In genomic region chr9:37401802-37402201, GRCm38 (mm10) we compare ENCODE assay signal across 8 mouse cellular contexts. TPM values are rescaled to one million over a fixed set of nuclear protein-coding genes. Genes with fewer than 3 reads are reported as not detected.
DNase-seq lines count a peak whose midpoint lies in the region; ATAC-seq and TF ChIP-seq lines count a peak whose summit lies in the region.

TSS of gene Robo4 (plus strand) at chr9:37401897.

- no peak within 1 kb of the TSS for H3K4me2 ChIP-seq in forebrain, embryonic 14.5 days (ENCODE audit: low read length)
- H3K4me2 ChIP-seq in embryonic facial prominence, embryonic 15.5 days (replicated peaks): no peak within 1 kb of the TSS
- H3K4me2 ChIP-seq in hindbrain, postnatal 0 days (ENCODE audit: low read depth, low read length): 0 out of 2 replicates have a peak within 1 kb of the TSS, but pooled peaks have one; percentile 18

- no peaks in the 10 kb centered on the region for H3K36me3 ChIP-seq in forebrain, embryonic 10.5 days (replicated peaks)
- no peaks in the 10 kb centered on the region for H3K36me3 ChIP-seq in forebrain, embryonic 14.5 days (ENCODE audit: control insufficient read depth, insufficient read depth, low read length)
- no peaks in the 10 kb centered on the region for H3K36me3 ChIP-seq in embryonic facial prominence, embryonic 15.5 days
- no peaks in the 10 kb centered on the region for H3K36me3 ChIP-seq in hindbrain, postnatal 0 days (ENCODE audit: insufficient read depth, low read length)

- peaks cover 14% of the 10 kb centered on the region for H3K27me3 ChIP-seq in forebrain, embryonic 10.5 days (ENCODE audit: poor library complexity, severe bottlenecking)
- no peaks in the 10 kb centered on the region for H3K27me3 ChIP-seq in forebrain, embryonic 14.5 days (replicated peaks; ENCODE audit: control insufficient read depth, insufficient read depth, low read length)
- H3K27me3 ChIP-seq in embryonic facial prominence, embryonic 15.5 days: peaks cover 7% of the 10 kb centered on the region; the same call in 1 of the 2 replicates
- H3K27me3 ChIP-seq in hindbrain, postnatal 0 days (ENCODE audit: insufficient read depth, low read length): no peaks in the 10 kb centered on the region

- ATAC-seq in forebrain, embryonic 14.5 days: no peak
- no peak for ATAC-seq in embryonic facial prominence, embryonic 15.5 days (ENCODE audit: insufficient number of reproducible peaks, low FRiP score, low TSS enrichment, low read depth)
- no peak for ATAC-seq in hindbrain, postnatal 0 days

- peak; percentile 82; the same call in 1 of the 2 replicates for TF ChIP-seq POLR2A in lung, adult 2 months (IDR thresholded peaks at IDR 0.05; ENCODE audit: borderline replicate concordance, extremely low read depth, low read depth, low read length)

- no peaks in the 10 kb centered on the region for H3K9me3 ChIP-seq in forebrain, embryonic 10.5 days
- H3K9me3 ChIP-seq in forebrain, embryonic 14.5 days (replicated peaks; ENCODE audit: control insufficient read depth, low read length): no peaks in the 10 kb centered on the region
- no peaks in the 10 kb centered on the region for H3K9me3 ChIP-seq in embryonic facial prominence, embryonic 15.5 days (replicated peaks)
- no peaks in the 10 kb centered on the region for H3K9me3 ChIP-seq in hindbrain, postnatal 0 days (ENCODE audit: low read length)

- H3K4me1 ChIP-seq in forebrain, embryonic 10.5 days: peaks cover 9% of the 10 kb centered on the region; the same call in 1 of the 2 replicates
- H3K4me1 ChIP-seq in forebrain, embryonic 14.5 days (ENCODE audit: control insufficient read depth, insufficient read depth, low read length): no peaks in the 10 kb centered on the region
- H3K4me1 ChIP-seq in embryonic facial prominence, embryonic 15.5 days: no peaks in the 10 kb centered on the region
- no peaks in the 10 kb centered on the region for H3K4me1 ChIP-seq in hindbrain, postnatal 0 days (ENCODE audit: insufficient read depth, low read length)
- peaks cover 2% of the 10 kb centered on the region for H3K4me1 ChIP-seq in lung, adult 2 months (ENCODE audit: control insufficient read depth, insufficient read depth, low read length)

- no peak for TF ChIP-seq CTCF in hindbrain, postnatal 0 days (IDR thresholded peaks at IDR 0.05; ENCODE audit: low read depth)
- TF ChIP-seq CTCF in lung, adult 2 months (IDR thresholded peaks at IDR 0.05; ENCODE audit: insufficient read depth, low read length): no peak

- peak within 1 kb of the TSS; percentile 62 for H3K27ac ChIP-seq in forebrain, embryonic 10.5 days
- no peak within 1 kb of the TSS for H3K27ac ChIP-seq in forebrain, embryonic 14.5 days (ENCODE audit: low read depth, low read length)
- H3K27ac ChIP-seq in embryonic facial prominence, embryonic 15.5 days (replicated peaks): no peak within 1 kb of the TSS
- peak within 1 kb of the TSS; percentile 52 for H3K27ac ChIP-seq in hindbrain, postnatal 0 days

- peak within 1 kb of the TSS; percentile 25; the same call in 1 of the 2 replicates for H3K4me3 ChIP-seq in forebrain, embryonic 10.5 days
- H3K4me3 ChIP-seq in forebrain, embryonic 14.5 days (ENCODE audit: low read depth, low read length): no peak within 1 kb of the TSS
- H3K4me3 ChIP-seq in embryonic facial prominence, embryonic 15.5 days (replicated peaks): peak within 1 kb of the TSS; percentile 18; the same call in 1 of the 2 replicates
- H3K4me3 ChIP-seq in hindbrain, postnatal 0 days (ENCODE audit: low read length): no peak within 1 kb of the TSS
- peak within 1 kb of the TSS; percentile 98 for H3K4me3 ChIP-seq in lung, adult 2 months (replicated peaks; ENCODE audit: extremely low read depth, low read depth, low read length)

- no peak within 1 kb of the TSS for H3K9ac ChIP-seq in forebrain, embryonic 14.5 days (ENCODE audit: low read length)
- H3K9ac ChIP-seq in embryonic facial prominence, embryonic 15.5 days: no peak within 1 kb of the TSS
- H3K9ac ChIP-seq in hindbrain, postnatal 0 days (replicated peaks; ENCODE audit: low read length): no peak within 1 kb of the TSS

- WGBS in forebrain, embryonic 10.5 days: 26% methylated on average over 7 of the region's 7 CpGs
- 28% methylated on average over 7 of the region's 7 CpGs for WGBS in forebrain, embryonic 14.5 days
- WGBS in embryonic facial prominence, embryonic 15.5 days: 26% methylated on average over 7 of the region's 7 CpGs
- 20% methylated on average over 7 of the region's 7 CpGs for WGBS in hindbrain, postnatal 0 days
- WGBS in lung, adult 2 months: 23% methylated on average over 7 of the region's 7 CpGs

- DNase-seq in forebrain, embryonic 10.5 days (ENCODE audit: extremely low spot score, low spot score): no peak
- DNase-seq in forebrain, embryonic 14.5 days (ENCODE audit: low spot score): no peak
- no peak for DNase-seq in hindbrain, postnatal 0 days (ENCODE audit: low spot score)
- DNase-seq in lung, adult 2 months: no peak
- no peak for DNase-seq in layer of hippocampus, postnatal 36 days
- DNase-seq in ovary, postnatal 14 days (ENCODE audit: low spot score): no peak
- DNase-seq in cerebellum, postnatal 36 days: no peak

RNA-seq across cellular contexts. Expression of gene Robo4, which starts in this region (rescaled TPM):
- 4.8 and 6.8 TPM in 2 replicates for polyA plus RNA-seq in forebrain, embryonic 10.5 days (2016; fragmentation: Nextera tagmentation; extraction: Ambion mirVana)
- polyA plus RNA-seq in forebrain, embryonic 14.5 days (2014; fragmentation: Nextera tagmentation; extraction: Ambion mirVana): 3.3 and 3.7 TPM in 2 replicates
- 10.6 and 11.9 TPM in 2 replicates for polyA plus RNA-seq in embryonic facial prominence, embryonic 15.5 days (2015; fragmentation: Nextera tagmentation; extraction: Ambion mirVana)
- 12.5 and 13.1 TPM in 2 replicates for total RNA-seq in hindbrain, postnatal 0 days (2014; rRNA removed)
- 3.6 and 4.5 TPM in 2 replicates for polyA plus RNA-seq in hindbrain, postnatal 0 days (2015; fragmentation: Nextera tagmentation; extraction: Ambion mirVana)
- 67.8 and 88.4 TPM in 2 replicates for polyA plus RNA-seq in lung, adult 2 months (2012; rRNA removed)
- total RNA-seq in layer of hippocampus, postnatal 36 days (2021): 1 to 10 TPM; 5.4 to 7.0 TPM

Comparison
In these comparisons a context has a peak if more than half of its experiments do, and no peak if none do; other contexts are left out.
1. H3K27ac ChIP-seq: peak in forebrain, embryonic 10.5 days (single experiment) and hindbrain, postnatal 0 days (single experiment); none in forebrain, embryonic 14.5 days (single experiment) and embryonic facial prominence, embryonic 15.5 days (single experiment).
2. H3K4me3 ChIP-seq: peak in forebrain, embryonic 10.5 days (single experiment), embryonic facial prominence, embryonic 15.5 days (single experiment) and lung, adult 2 months (single experiment); none in forebrain, embryonic 14.5 days (single experiment) and hindbrain, postnatal 0 days (single experiment).